Mouse (Mus musculus) liver, adult 2 months (tissue): ENCODE measurements around the gene Ap2a2.
A peak's percentile ranks its signal among the peaks of the same experiment; 100 is the strongest.

Experiments
- CTCF ChIP-seq: fragments of 200-500 bp; IDR thresholded peaks from 2 replicates; pipeline ENCODE4 v1.5.1; 2011; ENCODE audit warnings: low read depth, low read length, control low read depth
- POLR2A ChIP-seq: fragments of 200-500 bp; IDR thresholded peaks from 2 replicates; pipeline ENCODE4 v1.6.1; 2011; ENCODE audit warnings: low read length, control low read depth; ENCODE audit not compliant: insufficient read depth; ENCODE audit errors: extremely low read depth

- peak; percentile 51 for TF ChIP-seq CTCF
- no peak for TF ChIP-seq POLR2A
Observed at GRCm38 (mm10) chr7:141624214-141624613, 62.2 kb downstream of the Ap2a2 start.
